Mouse (Mus musculus): ENCODE data around the gene Soga1.

DNA sequence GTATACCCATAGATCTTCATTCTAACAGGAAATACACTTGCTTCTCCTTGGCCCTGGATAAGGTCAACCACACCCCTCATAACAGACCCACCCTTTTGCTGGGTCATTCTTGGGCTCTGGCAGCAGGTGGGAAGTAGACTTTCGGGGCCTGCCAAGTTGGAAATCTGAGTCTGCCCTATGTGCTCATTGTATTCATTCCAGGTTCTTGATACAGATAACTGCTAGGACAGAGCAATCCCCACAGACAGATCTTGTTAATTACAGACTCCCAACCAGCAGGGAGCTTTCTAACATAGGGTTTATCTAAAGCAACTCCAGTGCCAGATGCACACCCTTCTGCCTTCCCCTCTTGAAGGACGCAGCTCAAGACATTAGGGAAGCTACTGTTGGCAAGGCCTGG, 96.2 kb downstream of the Soga1 start:
- TF ChIP-seq POLR2A (IDR thresholded peaks at IDR 0.05; ENCODE audit: low read depth, low read length) (no peak), CTCF (IDR thresholded peaks at IDR 0.05; ENCODE audit: extremely low read depth, insufficient read depth, insufficient read length, insufficient replicate concordance) (no peak)

Data from spleen, adult 2 months (tissue).